Mouse (Mus musculus): ENCODE measurements around the gene Card19.

Card19 gene

DNA sequence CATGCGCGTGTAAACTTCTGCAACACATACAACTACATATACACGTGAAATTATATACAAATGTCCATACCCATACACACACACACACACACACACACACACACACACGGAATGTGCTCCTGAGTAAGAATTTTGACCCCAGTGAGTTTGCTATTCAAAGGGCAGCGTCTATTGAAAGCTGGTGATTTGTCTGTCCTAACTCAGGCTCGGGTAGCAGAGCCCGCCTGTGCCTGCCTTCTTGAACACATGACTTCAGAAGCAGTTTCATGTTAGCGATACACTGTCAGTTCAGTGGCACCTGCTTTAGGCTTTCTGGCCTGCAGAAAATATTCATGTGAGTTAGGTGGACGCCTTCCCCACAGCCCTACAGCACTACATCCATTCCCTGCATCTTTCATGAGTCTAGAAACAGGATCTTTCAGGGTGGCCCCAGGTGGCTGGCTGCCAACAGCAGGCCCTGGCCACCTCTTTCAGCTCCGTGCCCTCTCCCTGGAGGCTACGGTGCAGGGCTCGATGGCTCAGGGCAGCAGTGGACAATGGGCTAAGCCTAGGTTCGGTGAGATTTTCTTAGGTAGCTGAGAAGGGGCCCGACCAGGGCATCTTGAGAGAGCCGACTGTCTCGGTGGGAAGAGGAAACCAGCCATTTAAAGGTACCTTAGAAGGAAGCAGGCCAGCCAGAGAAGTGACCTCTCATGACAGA is 23.5 kb downstream of the Card19 start:
- no peak for DNase-seq

DNA sequence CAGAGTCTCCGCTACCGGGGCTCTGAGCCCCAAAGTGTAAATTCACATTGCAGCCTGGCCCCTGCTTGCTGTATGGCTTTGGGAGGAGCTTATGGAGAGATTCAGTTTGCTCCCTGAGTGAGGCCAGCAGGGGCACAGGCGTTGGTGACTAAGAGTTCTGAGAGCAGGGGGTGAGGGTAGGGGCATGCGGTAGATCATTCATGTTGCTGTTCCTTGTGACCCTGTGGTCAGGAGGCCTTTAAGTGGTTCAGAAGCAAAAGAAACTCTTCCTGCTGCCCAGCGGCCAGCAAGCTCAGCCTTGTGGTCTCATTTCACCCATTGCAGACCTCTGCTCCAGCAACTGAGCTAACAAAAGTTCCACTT is 24.2 kb downstream of the Card19 start:
- no peak for DNase-seq

DNA sequence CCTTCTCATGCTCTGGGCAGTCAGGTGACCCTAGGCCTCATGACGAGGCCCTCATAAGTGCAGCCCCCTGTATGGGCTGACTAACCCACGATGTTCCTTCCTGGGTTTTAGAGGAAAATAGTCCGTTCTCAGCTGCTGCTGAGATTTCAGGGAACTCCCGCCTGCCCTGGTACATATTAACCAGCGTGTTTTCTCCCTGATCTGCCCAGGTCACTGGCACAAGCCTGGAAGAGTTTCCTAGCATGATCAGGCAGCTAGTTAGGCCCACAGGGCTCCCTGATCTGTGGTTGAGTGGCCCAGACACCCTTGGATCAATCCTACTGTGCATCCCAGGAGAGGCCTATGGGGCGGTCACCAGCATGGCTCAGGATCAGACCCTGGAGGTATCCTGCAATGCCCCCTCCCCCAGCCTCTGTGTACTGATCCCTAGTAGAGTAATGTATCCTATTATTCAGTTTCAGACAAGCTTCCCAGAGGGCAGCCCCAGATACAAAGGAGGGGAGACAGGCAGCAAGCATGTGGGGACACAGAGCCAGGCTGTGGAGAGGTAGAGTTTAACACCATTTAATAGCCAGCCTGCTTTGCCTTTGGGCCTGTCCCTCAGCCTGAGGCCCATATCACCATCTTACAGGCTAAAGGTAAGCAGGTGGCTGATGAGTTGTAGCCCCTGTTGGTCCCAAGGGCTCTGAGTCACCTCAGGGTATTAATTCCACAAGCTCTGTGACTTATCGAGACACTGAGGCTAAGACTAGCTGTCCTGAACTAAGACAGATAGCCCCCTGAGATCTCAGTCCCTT is 24.8 kb downstream of the Card19 start:
- no peak for DNase-seq

DNA sequence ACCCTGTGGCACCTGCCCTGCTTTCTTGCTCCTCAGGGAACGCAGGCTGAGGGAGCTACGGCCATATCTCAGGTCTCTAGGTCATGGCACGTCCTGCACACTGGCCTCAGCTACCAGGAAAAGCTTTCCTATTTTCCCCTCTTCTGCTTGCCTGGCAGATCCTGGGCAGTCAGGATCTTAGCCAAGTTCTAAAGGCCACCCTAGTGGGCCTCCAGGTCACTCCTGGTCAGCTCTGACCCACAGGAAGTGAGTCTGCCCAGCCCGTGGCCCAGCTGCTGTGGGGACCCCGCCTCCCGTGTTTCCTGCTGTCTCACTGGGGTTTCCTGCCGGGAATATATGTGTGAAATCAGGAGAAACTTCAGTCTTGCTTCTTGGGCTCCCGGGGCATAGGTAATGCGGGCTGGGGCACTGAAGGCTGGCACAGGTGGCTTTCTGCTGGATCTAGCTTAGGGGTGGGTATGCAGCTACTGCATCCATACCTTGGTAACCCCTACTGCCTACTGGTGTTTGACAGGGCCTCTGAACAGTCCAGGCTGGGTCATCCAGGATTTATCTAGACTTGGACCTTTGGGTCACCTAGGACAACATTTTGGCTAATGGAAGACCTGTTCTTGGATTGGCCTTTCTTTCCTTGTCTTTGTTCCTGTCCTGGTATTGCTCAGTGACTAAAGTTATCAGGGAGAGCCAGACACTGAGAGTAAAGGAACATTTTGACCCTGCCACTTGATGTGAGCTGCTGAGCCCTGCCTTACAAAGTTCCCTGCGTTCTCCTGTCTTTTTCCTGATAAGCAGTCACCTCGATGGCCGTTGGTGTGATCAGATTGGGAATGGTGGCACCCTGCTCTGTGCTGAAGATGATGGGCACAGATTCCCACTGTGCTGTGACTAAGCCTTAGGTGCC is 25.6 kb downstream of the Card19 start:
- DNase-seq, result no peak

DNA sequence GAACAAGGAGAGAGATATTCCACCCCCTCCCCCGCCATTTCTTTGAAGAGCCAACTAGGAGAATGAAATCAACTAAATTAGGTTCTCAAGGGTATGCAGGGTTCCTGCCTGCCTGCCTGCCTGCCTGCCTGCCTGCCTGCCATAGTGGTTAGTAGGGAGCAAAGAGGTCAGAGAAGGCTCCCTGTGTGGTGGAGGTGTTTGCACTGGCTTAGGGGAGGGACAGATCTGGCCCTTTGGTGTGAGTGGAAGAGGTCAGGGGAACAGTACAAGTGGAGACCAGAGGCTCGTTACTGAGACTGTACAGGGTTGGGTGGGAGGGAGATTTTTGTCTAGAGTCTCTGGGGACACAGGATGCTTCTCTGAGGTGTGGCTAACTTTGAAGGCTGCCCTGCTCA is 26.9 kb downstream of the Card19 start:
- no peak for DNase-seq

DNA sequence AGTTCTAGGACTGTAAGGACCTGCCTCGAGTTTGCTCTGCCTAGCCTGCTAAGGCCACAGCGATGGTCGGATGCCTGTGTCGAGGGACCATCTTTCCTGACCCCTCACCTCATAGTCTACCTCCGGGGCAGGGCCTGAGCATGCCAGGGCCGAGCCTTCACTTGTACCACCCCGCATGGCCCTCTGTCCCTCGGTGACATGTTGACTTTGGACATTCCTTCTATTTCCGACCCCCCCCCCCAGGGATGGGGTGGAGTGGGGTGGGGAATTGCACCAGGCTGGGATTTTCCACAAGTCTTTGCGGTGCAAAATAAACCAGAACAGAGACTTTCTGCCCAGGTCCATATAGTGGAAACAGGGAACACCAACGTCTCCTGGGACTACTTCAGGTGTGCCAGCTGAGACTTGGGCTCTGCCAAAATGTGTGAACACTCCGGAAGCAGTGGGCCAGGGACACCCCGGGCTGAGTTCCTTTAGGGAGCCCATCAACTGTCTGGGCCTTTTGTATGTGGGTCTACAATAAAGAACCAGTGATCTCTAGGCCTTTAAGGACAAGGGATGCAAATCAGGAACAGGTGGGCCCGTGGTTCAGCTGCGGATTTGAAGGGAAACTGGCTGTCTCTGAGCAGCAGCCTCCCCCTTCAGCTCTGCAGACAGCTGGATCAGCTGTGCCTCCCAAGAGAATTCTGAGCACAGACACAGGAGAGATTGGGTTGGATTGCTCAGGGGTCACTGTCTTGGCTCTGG is 27.4 kb downstream of the Card19 start:
- peak; percentile 63 for DNase-seq

DNA sequence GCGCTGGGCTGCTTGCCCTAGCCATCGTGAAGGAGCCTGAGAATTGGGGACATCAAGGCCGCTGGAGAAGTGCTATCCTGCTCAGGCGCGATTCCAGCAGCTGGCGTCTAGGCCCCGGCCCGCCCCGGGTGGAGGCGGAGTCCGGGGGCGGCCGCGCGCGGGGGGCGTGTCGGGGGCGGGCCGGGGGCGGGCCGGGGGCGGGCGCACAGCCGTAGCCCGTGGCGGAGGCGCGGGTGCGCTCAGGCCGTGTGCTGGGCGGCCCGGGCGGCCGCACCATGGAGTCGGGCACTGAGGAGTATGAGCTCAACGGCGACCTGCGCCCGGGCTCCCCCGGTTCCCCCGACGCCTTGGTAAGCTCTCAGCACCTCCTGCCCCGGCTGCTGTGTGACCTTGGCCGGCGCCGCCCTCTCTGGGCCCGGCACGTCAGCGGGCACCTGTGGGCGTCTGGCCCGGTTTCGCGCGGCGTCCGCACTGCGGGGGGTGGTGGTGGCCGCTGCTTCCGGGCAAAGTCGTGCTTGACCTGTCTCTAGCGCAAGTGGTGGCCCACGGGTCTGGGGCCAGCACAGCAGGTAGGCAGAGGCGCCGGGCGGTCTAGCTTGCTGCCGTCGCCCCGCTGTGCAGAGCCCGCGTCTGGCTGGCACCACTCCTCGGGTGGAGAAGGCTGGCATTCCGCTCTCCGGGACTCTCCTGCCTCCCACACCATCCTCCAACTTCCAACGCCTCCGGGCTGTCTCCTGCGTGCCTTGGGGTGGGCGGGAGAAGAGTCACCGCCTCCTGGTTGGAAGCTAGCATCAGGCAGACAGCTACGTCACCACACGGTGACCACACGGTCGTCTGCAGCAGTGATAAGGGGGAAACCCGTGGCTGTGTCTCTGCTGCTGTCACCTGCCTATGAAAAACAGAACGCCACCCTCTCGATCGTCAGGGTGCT is 28.3 kb downstream of the Card19 start, which contains the start of gene Ninj1:
Gene Ninj1 (plus strand): TSS at position 198 of the 931 bp plus-strand sequence.
- DNase-seq, result peak; percentile 87

DNA sequence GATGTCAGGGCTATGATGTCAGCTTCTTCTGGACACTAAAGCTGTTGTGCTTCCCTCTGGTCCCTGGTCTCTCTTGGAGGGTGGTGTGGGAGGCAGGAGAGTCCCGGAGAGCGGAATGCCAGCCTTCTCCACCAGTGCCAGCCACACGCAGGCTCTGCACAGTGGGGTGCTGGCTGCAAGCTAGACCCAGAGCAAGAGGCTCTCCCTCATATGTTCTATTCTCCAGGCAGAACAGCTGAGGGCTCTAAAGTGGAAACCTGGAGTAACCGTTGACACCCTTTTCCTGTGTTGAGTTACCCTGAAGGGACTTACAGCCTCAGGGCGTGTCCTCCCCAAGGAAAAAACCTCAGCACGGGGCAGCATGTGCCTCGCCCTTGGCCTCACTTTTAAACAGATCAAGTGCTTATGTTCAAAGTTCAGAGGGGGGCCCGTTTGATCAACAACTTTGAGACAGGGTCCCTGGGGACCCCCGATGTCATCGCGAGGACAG is 29.0 kb downstream of the Card19 start:
- DNase-seq, result no peak

DNA sequence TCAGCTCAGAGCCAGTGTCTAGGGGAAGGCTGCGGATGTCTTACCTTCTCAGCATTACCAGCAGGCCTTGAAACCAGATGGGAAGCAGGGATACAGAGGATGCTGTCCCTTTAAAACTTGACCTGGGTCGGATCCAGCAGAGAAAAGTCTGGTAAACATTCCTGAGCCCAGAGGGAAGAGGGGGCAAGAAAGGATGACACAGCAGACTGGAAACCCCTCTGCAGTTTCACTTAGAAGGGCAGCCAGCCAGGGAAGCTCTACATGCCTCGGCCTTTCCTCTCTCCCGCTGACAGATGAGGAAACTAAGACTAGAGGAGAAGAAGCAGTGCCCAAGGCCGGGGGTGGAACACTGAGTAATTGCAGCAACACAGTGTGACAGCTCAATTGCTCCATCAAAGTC is 32.2 kb downstream of the Card19 start:
- DNase-seq, result no peak

DNA sequence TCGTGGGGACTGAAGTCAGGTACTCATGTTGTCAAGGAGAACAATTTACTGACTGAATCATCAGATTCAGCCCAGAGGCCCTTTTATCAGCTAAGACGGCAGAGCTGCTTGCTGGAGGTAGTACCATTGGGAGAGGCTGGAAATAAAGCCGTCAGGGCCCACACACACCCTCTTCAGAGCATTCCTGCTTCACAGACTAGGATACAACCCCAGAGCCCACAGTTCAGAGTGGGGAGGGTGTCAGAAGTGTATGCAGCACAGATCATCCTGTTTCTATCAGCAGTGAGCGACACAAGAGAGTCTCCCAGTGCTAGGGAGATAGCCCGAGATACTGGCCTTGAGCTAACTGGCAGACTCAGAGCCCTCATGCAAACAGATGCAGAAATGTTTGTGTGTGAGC is 32.7 kb downstream of the Card19 start:
- DNase-seq, result no peak

DNA sequence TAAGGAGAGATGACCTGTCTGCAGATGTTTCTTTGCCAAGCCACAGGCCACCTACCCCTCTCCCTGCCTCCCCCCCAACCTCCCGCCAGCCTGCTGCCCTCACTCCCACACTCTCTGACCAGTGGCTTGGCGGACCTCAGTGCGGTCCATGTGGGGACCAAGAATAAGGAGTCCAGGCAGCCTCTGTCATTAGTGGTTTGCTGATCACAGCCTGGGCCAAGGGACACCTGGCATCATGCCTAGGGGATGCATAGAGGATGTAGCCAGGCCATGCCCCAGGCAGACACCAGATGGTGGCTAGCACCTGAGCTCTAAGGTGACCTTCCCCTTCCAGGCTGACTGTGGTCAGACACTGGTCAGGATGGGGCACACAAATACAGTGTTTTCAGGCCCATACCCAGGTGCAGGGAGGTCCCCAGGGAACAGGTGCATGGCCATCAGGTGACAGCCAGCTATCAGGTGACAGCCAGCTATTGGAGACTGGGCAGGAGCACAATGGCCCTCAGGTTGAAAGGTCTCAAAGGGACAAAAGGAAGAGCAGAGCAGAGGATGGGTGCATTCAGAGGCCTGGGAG is 34.3 kb downstream of the Card19 start:
- peak; percentile 89 for DNase-seq

DNA sequence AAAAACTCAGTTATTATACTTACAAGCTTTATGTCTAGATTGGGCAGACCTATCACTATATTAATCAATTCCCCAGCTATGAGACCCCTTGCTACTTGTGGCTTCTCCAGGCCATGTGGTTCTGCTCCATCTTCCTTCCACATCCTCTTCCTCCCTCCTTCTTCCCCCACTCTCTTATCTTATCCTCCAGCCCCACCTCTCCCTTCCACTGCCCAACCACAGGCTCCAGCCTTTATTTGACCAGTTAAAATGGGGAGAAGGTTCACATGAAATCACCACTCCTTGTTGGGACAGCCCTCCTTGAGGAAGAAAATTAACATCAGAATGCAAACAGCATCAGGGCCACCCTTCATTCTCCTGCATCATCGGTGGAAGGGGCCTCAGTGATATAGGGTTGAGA is 35.1 kb downstream of the Card19 start:
- DNase-seq, result no peak

DNA sequence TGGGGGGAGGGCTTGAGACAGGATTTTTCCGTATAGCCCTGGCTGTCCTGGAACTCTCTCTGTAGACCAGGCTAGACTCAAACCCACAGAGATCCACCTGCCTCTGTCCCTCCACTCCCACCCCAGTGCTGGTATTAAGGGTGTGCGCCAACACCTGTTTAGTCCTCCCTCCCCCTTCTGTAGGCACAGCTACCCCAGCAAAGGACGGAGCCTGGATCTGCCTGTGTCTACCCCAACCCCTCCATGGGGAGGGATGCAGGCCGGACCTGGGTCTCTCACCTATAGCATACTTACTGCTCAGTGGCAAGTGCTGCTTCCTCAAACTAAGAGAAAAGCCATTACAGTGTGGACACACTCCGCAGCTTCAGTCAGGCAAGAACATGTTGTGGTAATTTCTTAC is 35.6 kb downstream of the Card19 start:
- DNase-seq, result peak; percentile 53

DNA sequence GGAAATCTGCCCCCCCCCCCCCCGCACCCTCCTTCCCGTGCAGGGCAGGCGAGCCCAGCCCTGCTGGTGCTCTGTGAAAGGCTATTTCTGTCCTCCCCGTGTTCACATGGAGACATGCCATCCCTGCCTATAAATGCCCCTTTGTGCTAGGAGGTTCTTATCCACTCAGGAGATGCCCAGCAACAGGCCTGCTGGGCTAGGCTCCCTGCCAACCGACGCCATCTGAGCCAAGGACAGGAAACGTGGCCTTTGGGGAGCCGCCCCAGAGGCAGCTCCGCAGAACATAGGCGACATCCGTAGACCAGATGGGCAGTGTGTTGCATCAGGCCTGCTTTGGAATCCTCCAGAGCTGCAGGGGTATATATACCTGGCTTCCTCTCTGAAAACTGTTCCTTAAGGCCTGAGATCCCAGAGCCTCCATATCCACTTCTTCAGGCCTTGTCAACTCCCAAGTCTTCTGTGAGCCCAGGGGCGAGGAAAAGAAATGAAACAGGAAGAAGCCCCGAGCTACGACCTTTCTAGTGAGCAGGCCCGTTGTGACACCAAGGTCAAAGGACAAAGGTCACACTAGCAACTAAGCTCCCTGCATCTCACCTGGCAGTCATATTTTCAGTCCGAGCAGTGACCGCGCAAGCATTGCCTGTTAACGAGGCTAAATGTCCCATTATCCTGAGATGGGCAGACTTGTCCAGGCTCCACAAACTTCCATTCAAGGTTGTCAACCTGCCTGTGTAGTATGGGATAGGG is 36.8 kb downstream of the Card19 start:
- DNase-seq, result peak; percentile 94

DNA sequence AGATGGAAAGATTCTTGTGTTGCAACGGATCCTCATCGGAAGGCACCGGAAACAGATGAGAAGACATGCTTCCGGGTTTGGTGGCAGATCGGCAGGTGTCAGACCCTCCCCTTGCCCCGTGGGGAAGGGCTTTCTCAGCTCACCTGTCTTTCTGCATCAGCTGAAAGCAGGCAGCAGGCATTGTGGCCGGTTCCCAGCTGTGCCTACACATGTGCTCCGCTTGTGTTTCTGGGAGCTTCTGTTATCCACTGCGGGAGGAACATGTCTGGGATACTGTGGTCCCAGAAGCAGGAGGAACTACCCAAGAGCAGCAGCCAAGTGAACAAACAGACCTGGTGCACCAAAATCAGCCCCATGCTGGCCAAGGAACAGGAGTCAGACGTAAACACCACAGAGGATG is 40.3 kb downstream of the Card19 start:
- DNase-seq, result no peak

DNA sequence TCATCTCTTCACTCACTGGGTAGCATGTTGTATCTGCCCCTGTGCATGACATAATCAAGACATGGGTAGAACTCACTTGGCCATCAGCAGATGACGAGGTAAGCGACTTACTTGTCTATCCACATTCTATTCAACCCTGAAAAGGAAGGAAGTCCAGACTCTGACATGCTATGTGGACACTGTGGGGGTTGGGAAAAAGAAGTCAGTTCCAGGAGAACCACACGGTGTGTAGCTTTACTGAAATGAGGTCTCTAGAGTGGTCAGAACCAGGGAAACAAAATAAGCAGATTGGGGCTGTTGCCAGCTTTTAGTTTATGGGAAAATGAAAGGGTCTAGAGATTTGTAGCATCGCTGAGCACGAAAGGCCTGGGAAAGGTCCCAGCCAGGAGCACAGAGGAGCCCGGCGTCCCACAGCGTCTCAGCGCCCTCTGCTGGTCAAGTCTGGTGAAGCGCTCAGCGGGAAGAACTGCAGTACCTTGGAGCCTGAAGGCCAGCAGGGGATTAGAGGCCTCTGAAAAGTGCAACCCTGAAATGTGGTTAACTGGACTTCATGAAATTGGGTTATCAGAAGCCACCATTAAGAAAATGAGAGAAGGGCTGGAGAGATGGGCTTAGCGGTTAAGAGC is 42.8 kb downstream of the Card19 start:
- peak; percentile 89 for DNase-seq

DNA sequence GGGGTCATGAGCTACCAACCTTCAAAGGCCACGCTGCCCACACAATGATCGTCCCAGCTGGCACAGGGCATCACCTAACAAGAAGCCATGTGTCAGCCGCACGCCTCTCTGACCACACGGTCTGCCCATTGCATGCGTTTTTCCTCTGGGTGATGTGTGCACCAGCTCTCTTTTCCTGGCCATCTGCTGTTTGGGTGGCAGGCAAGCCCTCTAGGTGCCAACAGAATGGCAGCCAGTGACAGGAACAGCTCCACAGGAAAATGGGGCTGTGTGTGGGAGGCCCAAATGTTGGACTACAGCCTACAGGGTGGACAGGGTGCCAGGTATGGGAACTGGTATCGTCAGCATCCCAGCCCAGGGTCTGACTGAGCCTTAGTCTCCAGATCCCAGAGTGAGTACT is 43.5 kb downstream of the Card19 start:
- peak; percentile 93 for DNase-seq

DNA sequence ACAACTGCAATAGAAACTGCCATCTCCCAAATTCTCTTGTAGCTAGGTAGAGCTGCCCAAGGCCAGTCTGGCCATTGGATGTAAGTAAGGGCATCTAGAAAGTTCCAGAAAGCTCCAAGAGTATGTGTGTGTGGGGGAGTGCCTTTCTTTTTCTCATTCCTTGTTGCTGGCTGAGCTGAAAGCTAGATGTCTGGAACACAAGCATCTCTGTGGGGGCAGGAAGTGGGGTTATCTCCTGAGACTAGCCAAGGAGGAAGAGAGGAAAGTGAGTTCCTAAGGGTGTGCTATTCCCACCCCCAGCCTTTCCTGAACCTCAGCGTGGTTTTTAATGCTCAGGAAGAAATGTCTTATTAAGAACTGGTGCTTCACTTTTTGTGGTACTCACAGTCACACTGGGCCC is 44.1 kb downstream of the Card19 start:
- DNase-seq, result no peak

DNA sequence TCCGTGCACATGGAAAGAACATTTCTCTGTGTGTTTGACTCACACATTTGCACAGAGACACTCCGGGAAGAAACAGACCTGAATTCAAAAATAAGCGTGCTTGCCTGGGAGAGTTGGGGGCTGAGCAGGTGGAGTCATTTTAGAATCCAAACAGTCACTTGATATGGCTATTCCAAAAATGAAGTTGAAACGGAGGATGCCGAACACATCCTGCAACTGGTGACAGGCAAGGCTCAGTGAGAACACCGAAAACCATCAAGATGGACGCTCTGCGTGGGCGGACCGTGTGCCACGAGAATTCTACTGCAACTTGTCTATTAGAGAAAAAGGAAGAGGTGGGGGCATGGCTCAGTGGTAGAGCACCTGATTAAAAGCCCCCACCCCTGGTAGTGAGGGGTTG is 45.2 kb downstream of the Card19 start:
- peak; percentile 47 for DNase-seq
